Mouse (Mus musculus) embryonic facial prominence, embryonic 12.5 days (tissue): Measurements from ENCODE around the gene Pla1a. TPM values are rescaled to one million over a fixed set of nuclear protein-coding genes. Genes with fewer than 3 reads are reported as not detected.

ENCODE experiments used
- ATAC-seq: fragments of 200-750 bp; cut with Nextera tagmentation; 2 replicates; pipeline ENCODE4 v1.8.0; 2017; ENCODE audit not compliant: insufficient number of reproducible peaks, insufficient read depth, low FRiP score, low TSS enrichment
- H3K27ac ChIP-seq: fragments of 300-500 bp; sonication (generic); 2 replicates; pipeline ENCODE4 v1.5.1; 2016; ENCODE audit warnings: mild to moderate bottlenecking
- H3K27me3 ChIP-seq: fragments of 300-500 bp; sonication (generic); 2 replicates; pipeline ENCODE4 v1.6.1; 2016; ENCODE audit warnings: mild to moderate bottlenecking, moderate library complexity
- H3K36me3 ChIP-seq: fragments of 300-500 bp; sonication (generic); 2 replicates; pipeline ENCODE4 v1.6.1; 2016; ENCODE audit warnings: mild to moderate bottlenecking
- H3K4me1 ChIP-seq: fragments of 300-500 bp; sonication (generic); 2 replicates; pipeline ENCODE4 v1.6.1; 2016
- H3K4me2 ChIP-seq: fragments of 300-500 bp; sonication (generic); replicated peaks from 2 replicates; pipeline ENCODE4 v1.6.1; 2016; ENCODE audit warnings: mild to moderate bottlenecking, moderate library complexity
- H3K4me3 ChIP-seq: fragments of 300-500 bp; sonication (generic); 2 replicates; pipeline ENCODE4 v1.5.1; 2016; ENCODE audit warnings: mild to moderate bottlenecking
- H3K9ac ChIP-seq: fragments of 300-500 bp; sonication (generic); 2 replicates; pipeline ENCODE4 v1.6.1; 2016; ENCODE audit warnings: mild to moderate bottlenecking, moderate library complexity
- H3K9me3 ChIP-seq: fragments of 300-500 bp; sonication (generic); 2 replicates; pipeline ENCODE4 v1.6.1; 2016; ENCODE audit warnings: mild to moderate bottlenecking, moderate library complexity
- WGBS: fragments of 180-500 bp; shearing (Covaris S2); methylation state at CpG from one replicate; pipeline ENCODE4 v1.1.7; 2016; 5-methylcytosine and 5-hydroxymethylcytosine counted together
- polyA plus RNA-seq: library from polyadenylated mRNA; unstranded; fragments of >200 nt; fragmentation: Nextera tagmentation; extraction: Ambion mirVana; gene quantifications from 2 replicates; pipeline ENCODE4 v1.2.1, GENCODE M21; 2016

Gene Pla1a
- polyA plus RNA-seq, 1 experiment from 2014 or later: 0.14 TPM

DNA sequence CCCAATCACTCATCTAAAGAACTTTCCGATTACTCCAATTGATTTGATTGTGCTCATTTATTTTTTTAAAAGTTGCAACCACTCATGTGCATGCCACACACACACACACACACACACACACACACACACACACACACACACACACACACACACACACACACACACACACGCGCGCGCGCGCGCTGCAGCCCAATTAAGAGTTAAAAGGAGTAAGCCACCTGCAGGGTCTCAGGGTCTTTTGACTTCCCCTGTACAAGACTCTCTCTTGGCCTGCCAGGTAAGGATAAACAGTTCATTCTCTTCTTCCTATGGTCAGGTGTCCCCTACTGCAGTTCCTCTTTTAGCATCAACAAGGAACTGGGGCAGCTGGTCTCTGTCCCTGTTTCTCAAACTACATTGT is 24.5 kb downstream of the Pla1a start:
- no peak overlapping the region for H3K4me2 ChIP-seq
- no peaks in the 10 kb centered on the region for H3K36me3 ChIP-seq
- 98% methylated on average over 6 of the region's 8 CpGs for WGBS
- H3K9me3 ChIP-seq: no peaks in the 10 kb centered on the region
- H3K4me3 ChIP-seq: no peak overlapping the region
- no peak overlapping the region for H3K9ac ChIP-seq
- H3K27me3 ChIP-seq: no peaks in the 10 kb centered on the region
- H3K27ac ChIP-seq: no peak overlapping the region
- H3K4me1 ChIP-seq: no peaks in the 10 kb centered on the region
- ATAC-seq: no peak

DNA sequence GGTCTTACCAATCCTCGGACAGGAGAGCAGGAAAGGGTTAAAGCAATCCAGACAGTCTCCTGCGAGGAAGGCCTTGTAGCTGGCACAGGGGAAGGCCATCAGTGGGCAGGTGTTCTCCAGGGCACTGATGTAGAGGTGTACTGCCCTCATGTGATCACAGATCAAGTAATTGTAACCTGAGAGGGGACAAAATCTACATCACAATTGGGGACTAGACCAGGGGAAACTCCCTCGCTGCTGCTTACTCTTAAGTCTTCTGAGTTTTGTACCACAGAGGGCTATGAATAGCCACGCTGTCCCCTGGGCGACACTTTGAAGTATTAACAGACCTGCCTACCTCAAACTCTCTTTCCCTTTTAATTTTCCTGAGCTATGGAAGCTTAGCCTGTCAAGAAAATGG is 25.4 kb downstream of the Pla1a start:
- 35% methylated on average over 5 of the region's 5 CpGs for WGBS
- Histone ChIP-seq H3K36me3 (no peaks in the 10 kb centered on the region), H3K4me2 (no peak overlapping the region), H3K4me3 (no peak overlapping the region), H3K27ac (no peak overlapping the region), H3K4me1 (no peaks in the 10 kb centered on the region), H3K9me3 (no peaks in the 10 kb centered on the region), H3K9ac (no peak overlapping the region), H3K27me3 (no peaks in the 10 kb centered on the region)
- no peak for ATAC-seq

- WGBS: 83% methylated on average over 6 of the region's 6 CpGs
- Histone ChIP-seq H3K9me3 (no peaks in the 10 kb centered on the region), H3K9ac (no peak overlapping the region), H3K4me3 (no peak overlapping the region), H3K4me2 (no peak overlapping the region), H3K27me3 (no peaks in the 10 kb centered on the region), H3K4me1 (no peaks in the 10 kb centered on the region), H3K27ac (no peak overlapping the region), H3K36me3 (no peaks in the 10 kb centered on the region)
- no peak for ATAC-seq
Observed at GRCm38 (mm10) chr16:38406708-38407107, 26.2 kb downstream of the Pla1a start.

DNA sequence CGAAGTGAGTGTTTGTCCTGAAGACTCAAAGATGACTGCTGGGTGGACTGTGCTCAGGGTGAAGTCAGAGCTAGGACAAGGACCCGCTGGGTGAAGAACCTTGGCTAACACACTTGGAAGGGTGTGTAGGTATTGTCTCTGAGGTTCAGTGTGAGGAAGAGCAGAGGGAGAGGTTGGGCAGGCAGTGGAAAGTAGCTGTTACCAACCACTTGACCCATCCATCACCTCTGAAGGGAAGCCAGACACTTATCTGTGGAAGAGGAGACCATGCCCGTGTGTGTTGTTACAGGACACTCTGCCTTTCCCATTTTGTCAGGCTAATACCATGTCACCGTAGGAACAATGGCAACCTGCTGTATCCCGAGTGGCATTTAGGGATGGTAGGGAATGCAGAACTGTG is 26.7 kb downstream of the Pla1a start:
- 80% methylated on average over 5 of the region's 5 CpGs for WGBS
- H3K4me3 ChIP-seq: no peak overlapping the region
- H3K9ac ChIP-seq: no peak overlapping the region
- H3K27me3 ChIP-seq: no peaks in the 10 kb centered on the region
- no peaks in the 10 kb centered on the region for H3K36me3 ChIP-seq
- no peak overlapping the region for H3K27ac ChIP-seq
- no peaks in the 10 kb centered on the region for H3K9me3 ChIP-seq
- no peak overlapping the region for H3K4me2 ChIP-seq
- no peak for ATAC-seq
- no peaks in the 10 kb centered on the region for H3K4me1 ChIP-seq

GRCm38 (mm10) chr16:38403639-38404038 is 29.3 kb downstream of the Pla1a start:
- WGBS: 88% methylated on average over 7 of the region's 7 CpGs
- peaks cover 14% of the 10 kb centered on the region for H3K4me1 ChIP-seq
- H3K4me3 ChIP-seq: no peak overlapping the region
- H3K36me3 ChIP-seq: no peaks in the 10 kb centered on the region
- H3K9ac ChIP-seq: no peak overlapping the region
- ATAC-seq: no peak
- no peaks in the 10 kb centered on the region for H3K27me3 ChIP-seq
- no peak overlapping the region for H3K4me2 ChIP-seq
- no peaks in the 10 kb centered on the region for H3K9me3 ChIP-seq
- no peak overlapping the region for H3K27ac ChIP-seq

DNA sequence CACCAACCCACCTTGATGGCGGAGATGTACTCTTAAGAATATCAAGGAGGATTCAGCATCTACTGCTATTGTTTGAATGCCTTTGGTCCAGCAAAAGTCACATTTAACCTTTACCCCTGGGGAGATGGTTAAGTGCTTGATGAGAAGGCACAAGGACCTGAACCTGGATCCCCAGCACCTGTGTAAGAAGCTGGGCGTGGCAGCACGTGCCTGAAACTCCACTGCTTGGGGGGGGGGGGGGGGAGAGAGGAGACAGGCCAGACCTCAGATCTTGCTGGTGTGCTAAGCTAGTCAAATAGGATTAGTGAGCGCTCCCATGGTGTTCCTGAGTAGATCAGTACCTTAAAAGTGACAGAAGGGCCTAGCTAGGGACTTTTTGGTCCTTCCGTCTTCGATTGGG is 31.5 kb downstream of the Pla1a start:
- WGBS: 82% methylated on average over 6 of the region's 6 CpGs
- Histone ChIP-seq H3K27me3 (no peaks in the 10 kb centered on the region), H3K36me3 (no peaks in the 10 kb centered on the region), H3K9ac (no peak overlapping the region), H3K4me2 (no peak overlapping the region), H3K4me1 (peaks cover 15% of the 10 kb centered on the region), H3K9me3 (no peaks in the 10 kb centered on the region), H3K4me3 (no peak overlapping the region), H3K27ac (no peak overlapping the region)
- no peak for ATAC-seq

- ATAC-seq: no peak
- H3K27me3 ChIP-seq: no peaks in the 10 kb centered on the region
- no peaks in the 10 kb centered on the region for H3K36me3 ChIP-seq
- peaks cover 18% of the 10 kb centered on the region for H3K4me1 ChIP-seq
- H3K27ac ChIP-seq: 0 out of 2 replicates have a peak overlapping the region, but pooled peaks have one; percentile 75
- H3K9ac ChIP-seq: peak overlapping the region; percentile 44; the same call in 1 of the 2 replicates
- 73% methylated on average over 9 of the region's 9 CpGs for WGBS
- no peaks in the 10 kb centered on the region for H3K9me3 ChIP-seq
- no peak overlapping the region; the same call in 1 of the 2 replicates for H3K4me3 ChIP-seq
- H3K4me2 ChIP-seq: peak overlapping the region; percentile 49
Observed at GRCm38 (mm10) chr16:38400311-38400960, 32.5 kb downstream of the Pla1a start.

- Histone ChIP-seq H3K4me2 (peak overlapping the region; percentile 49), H3K36me3 (no peaks in the 10 kb centered on the region), H3K9ac (peak overlapping the region; percentile 44; the same call in 1 of the 2 replicates), H3K4me1 (peaks cover 18% of the 10 kb centered on the region), H3K27me3 (no peaks in the 10 kb centered on the region), H3K27ac (peak overlapping the region; percentile 75), H3K9me3 (no peaks in the 10 kb centered on the region), H3K4me3 (peak overlapping the region; percentile 25)
- 11% methylated on average over 17 of the region's 17 CpGs for WGBS
- peak; percentile 85 for ATAC-seq
Observed at GRCm38 (mm10) chr16:38399531-38400231, 33.3 kb downstream of the Pla1a start.

GRCm38 (mm10) chr16:38399076-38399475 is 33.9 kb downstream of the Pla1a start:
- H3K4me2 ChIP-seq: peak overlapping the region; percentile 49; the same call in 1 of the 2 replicates
- no peak overlapping the region for H3K4me3 ChIP-seq
- no peaks in the 10 kb centered on the region for H3K36me3 ChIP-seq
- H3K9ac ChIP-seq: no peak overlapping the region
- H3K27me3 ChIP-seq: no peaks in the 10 kb centered on the region
- H3K4me1 ChIP-seq: peaks cover 18% of the 10 kb centered on the region
- H3K9me3 ChIP-seq: no peaks in the 10 kb centered on the region
- peak overlapping the region; percentile 75 for H3K27ac ChIP-seq
- WGBS: 51% methylated on average over 3 of the region's 3 CpGs
- no peak for ATAC-seq

- H3K36me3 ChIP-seq: no peaks in the 10 kb centered on the region
- ATAC-seq: no peak
- H3K27ac ChIP-seq: no peak overlapping the region
- H3K4me1 ChIP-seq: peaks cover 18% of the 10 kb centered on the region
- H3K27me3 ChIP-seq: no peaks in the 10 kb centered on the region
- no peak overlapping the region for H3K4me2 ChIP-seq
- 88% methylated on average over 6 of the region's 6 CpGs for WGBS
- H3K9me3 ChIP-seq: no peaks in the 10 kb centered on the region
- H3K9ac ChIP-seq: no peak overlapping the region
- H3K4me3 ChIP-seq: no peak overlapping the region
Observed at GRCm38 (mm10) chr16:38398266-38398665, 34.7 kb downstream of the Pla1a start.

DNA sequence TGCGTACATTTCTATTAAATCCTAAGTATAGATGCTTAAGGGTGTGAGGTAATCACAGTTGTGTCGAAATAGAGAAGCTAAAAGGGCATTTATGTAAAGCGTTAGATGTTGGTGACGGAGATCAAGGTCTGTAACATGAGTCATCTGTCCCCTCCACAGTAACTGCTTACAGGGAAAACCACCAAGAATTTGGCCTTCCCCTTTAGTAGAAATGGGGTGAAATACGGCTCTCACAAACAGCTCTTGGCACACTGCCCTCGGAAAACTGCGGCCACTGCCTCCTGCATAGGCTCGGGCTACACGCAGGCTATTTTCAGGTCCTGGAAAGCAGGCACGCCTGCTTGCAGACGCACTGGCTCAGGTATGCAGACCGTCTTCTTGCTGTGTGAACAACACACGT is 36.8 kb downstream of the Pla1a start:
- Histone ChIP-seq H3K27me3 (no peaks in the 10 kb centered on the region), H3K4me3 (no peak overlapping the region), H3K27ac (no peak overlapping the region), H3K9ac (no peak overlapping the region), H3K9me3 (no peaks in the 10 kb centered on the region), H3K4me1 (peaks cover 18% of the 10 kb centered on the region), H3K36me3 (no peaks in the 10 kb centered on the region), H3K4me2 (no peak overlapping the region)
- ATAC-seq: no peak
- 47% methylated on average over 13 of the region's 13 CpGs for WGBS

- H3K4me3 ChIP-seq: no peak overlapping the region
- H3K36me3 ChIP-seq: no peaks in the 10 kb centered on the region
- ATAC-seq: no peak
- H3K4me1 ChIP-seq: peaks cover 16% of the 10 kb centered on the region
- no peak overlapping the region for H3K4me2 ChIP-seq
- H3K27me3 ChIP-seq: no peaks in the 10 kb centered on the region
- 66% methylated on average over 6 of the region's 6 CpGs for WGBS
- H3K9me3 ChIP-seq: no peaks in the 10 kb centered on the region
- no peak overlapping the region for H3K27ac ChIP-seq
- no peak overlapping the region for H3K9ac ChIP-seq
Observed at GRCm38 (mm10) chr16:38395060-38395730, 37.8 kb downstream of the Pla1a start.
